Mouse (Mus musculus) left cerebral cortex, postnatal 14 days (tissue): Measurements from ENCODE around the gene Aldh1a3. TPM values are rescaled to one million over a fixed set of nuclear protein-coding genes. Genes with fewer than 3 reads are reported as not detected.
A peak's percentile ranks its signal among the peaks of the same experiment; 100 is the strongest.

Experiments
- DNase-seq, 2 experiments: peaks; one replicate each; pipeline ENCODE4 v3.0.0; 2021 to 2022; ENCODE audit warnings: low spot score in 2 of 2, mixed read lengths in 1 of 2
- intact Hi-C: fragments of 180-260 bp; cut with DNase I; formaldehyde crosslinking; loops from one replicate; pipeline ENCODE4 v1.15.1; 2025
- long read RNA-seq, 2 experiments: library from polyadenylated mRNA; stranded (forward); transcript quantifications; one replicate each; pipeline ENCODE4 v2.0.0; 2021
- total RNA-seq, 2 experiments: library from RNA; stranded (reverse); gene quantifications; 2 replicates each; pipeline ENCODE4 v1.2.3; 2021

Gene Aldh1a3
- 1 to 10 TPM; 2.9 to 3.4 TPM for total RNA-seq
- long read RNA-seq, experiment 1, partial matches to known transcripts, result 1 of 4 reads
- long read RNA-seq, experiment 1, other reads (novel, unspliced or antisense), result 0 of 4 reads
- long read RNA-seq, experiment 2, partial matches to known transcripts, result 2 of 6 reads
- long read RNA-seq, experiment 2, other reads (novel, unspliced or antisense), result 0 of 6 reads

DNA sequence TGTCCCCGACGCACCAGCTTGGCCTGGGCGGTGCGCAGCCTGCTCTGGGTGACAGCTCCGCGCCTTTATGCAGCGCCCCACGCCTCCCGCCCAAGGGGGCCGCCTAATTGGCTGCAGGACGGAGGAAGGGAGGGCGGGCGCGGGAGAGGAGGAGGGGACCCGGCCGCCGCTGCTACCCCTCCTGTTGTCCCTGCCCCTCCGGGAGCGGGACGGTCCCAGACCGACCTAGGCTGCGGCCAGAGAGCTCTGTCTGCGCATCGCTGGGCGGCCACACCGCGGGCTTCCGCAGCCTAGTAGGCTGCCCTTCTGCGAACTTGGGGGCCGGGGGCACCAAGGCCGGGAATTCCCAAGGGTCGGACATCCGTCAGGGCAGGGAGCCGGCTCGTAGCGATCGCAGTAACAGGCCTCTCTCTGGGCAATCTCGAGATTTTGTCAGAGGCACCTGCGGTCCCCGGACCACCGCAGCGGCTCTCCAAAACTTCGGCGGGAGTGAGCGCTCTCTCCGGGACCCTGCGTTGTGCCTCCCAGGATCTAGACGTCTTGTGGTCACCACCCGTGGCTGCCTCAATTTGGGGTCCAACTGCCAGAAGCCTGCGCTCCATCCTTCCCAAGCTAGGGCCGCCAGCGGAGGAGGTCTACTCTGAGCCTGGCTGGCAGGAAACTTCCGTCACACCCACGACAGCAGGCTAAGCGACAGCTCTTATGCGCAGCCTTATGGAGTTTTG, at the start of gene Aldh1a3:
TSS of gene Aldh1a3 (minus strand) at position 81 of the 725 bp plus-strand sequence.
- intact Hi-C loops, result no loop called here
- DNase-seq, result peak in 1 of 2 experiments; percentile 37

DNA sequence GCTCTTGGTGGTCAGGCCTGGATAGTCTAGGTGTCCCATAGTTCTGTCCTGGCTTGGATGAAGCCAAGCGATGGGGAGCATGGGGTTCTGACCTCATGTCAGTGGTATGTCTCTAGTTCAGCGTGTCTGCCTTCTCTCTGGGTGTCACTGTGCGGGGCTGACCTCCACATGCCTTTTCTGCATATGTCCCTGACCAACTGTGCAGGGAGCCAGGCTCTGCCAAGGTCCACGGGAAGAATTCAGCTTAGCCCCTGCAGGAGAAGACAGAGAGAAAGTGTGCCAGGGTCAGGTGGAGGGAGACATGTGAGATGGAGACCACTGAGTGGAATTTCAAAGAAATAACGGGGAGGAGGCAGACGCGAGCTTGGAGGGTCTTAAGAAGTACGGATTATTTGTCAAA, 49.0 kb upstream of the Aldh1a3 start:
- DNase-seq, result no peak
- intact Hi-C loops, result no loop called here

DNA sequence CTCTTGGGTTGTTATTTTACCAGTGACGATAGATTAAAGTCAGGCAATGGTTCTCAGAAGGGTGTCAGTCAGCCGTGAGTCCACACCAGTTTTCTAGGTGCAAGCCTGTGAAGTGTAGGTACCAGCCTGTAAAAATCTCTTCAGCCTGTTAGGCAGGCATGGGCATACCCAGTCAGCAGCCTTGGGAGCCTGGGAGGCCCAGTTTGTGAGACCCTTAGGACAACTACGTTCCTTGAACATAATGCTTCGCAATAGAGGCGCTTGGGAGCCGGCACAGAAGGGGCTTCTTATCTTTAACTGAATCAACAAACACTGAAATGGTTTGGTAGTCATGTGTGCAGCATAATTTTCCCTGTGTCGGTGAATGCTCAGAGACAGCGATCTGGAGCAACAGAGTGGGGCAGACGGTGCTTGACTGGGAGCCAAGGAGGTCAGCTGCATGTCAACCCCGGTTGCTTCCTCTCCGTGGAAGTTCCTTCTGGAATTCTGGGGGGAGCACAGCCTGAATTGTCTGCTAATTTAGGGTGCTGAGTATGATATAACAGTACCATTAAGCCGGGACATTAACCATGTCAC, 44.4 kb upstream of the Aldh1a3 start:
- intact Hi-C loops, result no loop called here
- DNase-seq, result no peak

DNA sequence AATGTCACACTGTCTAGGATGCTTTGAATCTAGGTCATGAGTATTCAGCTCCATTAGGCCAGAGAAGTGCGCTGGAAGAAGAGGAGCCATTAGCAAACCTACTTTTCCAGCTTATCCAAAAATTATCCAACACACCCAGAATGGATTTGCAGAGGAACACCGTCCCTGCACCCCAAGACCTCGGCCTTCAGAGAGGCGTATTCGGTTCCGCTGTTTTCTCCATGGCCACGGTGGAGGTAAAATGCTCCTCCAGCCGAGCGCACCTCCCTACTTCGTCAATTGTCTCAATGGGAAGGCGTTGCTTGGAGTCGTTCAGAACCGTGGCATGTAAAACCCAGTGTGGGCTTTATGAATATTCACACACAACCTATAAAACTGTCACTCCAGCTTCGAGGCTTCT, 39.3 kb upstream of the Aldh1a3 start:
- DNase-seq, result no peak
- intact Hi-C loops, result no loop called here

DNA sequence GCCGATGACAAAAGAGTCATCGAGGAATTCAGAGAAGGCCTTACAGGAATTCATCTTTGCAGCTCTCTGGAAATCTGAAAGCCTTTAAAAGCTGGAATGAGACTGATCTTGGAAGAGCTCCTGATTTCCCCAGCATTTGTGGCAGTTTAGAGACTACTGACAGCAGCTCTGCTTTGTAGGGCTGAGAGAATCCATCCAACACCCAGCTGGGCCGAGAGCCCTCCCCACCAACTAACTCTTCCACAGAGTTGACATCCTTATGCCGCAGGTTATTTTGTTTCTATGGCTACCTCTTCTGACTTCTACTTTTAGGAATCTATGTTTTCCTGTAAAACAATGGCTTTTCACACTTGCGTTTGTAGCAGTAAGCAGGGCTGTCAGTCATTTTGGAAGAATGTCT, 37.9 kb upstream of the Aldh1a3 start:
- intact Hi-C loops, result no loop called here
- peak; percentile 26 to 48 for DNase-seq

DNA sequence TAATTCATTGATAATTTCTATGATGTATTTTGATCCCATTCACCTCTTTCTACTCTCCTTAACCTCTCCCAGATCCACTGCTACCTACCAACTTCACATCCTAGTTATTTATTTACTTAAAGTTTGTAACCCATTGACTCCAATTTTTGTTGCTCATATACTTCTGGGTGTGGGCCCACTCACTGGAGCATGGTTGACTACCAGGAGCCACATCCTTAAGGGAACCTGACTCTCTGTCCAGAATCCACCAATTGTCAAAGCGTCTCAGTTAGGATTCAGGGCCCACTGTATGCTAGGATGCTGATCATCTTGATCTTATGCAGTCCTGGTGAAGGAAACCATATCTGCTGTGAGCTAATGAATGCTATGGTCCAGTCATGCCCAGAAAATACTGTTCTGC, 35.8 kb upstream of the Aldh1a3 start:
- DNase-seq, result no peak
- intact Hi-C loops, result no loop called here

DNA sequence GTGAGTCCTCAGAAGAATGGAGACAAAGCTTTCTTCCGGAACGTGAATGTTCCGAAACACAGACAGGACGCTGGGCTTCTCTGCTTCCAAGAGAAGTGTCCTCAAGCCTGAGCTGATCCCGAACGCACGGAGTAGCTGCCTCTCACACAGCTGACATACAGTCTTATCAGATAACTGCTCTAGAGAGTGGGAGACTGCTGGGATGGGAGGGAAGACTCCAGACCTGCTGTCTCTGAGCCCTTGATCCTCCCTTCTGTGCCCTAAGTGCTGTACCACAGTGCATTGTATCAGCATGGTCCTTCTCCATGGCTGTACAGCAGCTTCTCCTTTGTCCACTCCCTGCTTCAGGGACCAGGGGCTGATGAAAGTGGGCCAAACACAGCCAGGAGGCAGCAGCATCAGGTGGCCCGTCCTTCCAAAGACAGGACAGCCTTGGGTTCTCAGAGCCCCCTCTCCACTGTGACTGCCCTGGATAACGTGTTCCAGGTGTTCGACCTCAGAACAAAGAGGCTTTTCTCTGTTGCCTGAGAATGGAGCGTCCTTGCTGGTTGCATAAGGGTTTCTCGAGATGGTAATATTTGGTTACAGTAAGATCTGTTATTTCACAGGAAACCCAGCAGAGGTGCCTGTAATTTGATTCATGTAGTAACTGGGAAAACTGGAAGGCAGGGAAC, 24.4 kb upstream of the Aldh1a3 start:
- DNase-seq, result no peak
- intact Hi-C loops, result no loop called here

DNA sequence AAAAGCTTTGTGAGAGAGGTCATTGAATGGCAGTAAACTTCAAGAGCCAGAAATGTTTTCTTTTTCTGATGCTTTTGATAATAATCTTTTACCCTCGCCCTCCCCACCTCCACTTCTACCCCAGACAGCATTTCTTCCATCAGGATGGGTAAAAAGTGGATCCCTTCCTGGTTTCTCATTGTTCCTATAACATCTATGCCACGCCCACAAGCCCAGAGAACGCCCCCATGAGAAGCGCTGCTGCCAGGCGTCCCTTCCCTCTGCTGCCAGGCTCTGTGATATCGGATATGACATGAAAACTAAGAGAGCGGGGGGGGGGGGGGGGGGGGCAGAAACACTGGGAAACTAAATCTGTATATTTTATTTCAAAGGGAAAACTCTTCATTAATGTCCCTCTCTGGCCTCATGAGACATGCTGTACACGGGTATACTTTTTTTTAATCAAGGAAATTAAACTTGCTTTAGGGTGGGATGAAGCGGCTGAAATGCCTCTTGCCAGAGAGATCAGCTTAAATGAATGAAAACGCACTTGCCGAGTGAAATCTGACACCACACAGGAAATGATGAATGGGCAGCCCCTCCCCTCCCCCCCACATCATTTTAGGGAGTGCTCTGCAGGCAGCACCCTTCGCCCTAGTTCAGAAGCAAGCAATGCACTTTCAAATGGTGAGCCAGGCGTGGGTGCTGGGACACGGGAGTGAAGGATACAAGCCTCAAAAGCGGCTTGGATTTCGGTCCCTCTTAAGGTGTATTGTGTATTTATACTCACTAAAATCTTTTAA, 22.8 kb upstream of the Aldh1a3 start:
- intact Hi-C loops, result no loop called here
- DNase-seq, result no peak

DNA sequence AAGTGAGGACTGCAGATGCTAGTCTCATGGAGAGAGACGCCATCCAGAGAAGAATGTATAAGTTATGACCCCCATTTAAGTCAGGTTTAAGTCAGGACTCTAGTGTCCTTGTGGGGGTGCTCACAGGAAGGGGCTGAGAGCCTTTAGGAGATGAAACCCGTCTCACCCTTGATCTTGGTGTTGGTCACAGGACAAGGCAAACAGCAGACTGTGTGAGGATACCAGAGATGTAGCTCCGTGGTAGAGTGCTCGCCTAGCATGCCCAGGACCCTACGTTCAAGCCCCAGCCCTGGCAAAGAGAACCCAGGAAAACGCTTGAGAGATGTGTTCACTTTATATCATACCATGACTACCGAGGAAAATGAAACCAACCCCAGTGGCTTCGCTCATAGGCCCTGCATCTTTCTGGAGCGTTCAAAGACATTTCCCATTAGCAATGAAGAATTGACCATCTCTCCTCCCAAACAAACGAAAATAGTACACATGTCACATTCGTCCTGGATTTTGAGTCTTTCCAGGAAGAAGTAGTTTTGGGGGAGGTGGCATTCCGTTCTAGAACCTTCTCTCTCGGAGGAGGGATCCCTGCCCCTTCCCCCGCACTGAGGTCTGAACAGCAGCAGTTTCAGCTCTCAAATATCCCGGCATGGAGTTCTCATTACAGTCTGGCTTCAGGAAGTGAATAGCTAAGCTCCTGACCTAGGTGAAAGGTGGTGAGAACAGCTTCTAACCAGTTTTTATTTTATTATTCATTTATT, 21.6 kb upstream of the Aldh1a3 start:
- intact Hi-C loops, result no loop called here
- no peak for DNase-seq

DNA sequence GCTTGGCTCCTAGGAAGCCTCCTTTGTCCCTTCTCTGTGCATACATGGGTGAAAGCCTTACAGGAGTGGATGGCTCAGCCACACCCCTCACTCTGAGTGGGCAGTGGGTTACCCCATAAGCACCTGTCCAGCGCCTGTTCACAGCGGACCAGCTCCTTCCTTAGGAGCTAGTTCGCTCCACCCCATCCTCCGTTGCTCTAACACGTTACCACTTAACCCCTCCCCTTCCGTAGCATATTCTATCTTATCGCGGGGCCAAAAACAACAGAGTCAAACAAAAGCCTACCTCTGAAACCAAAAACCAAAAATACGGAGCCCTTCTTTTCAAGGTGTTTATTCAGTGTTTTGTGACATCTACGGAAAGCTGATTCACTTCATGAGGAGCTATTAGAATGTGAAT, 21.0 kb upstream of the Aldh1a3 start:
- intact Hi-C loops, result no loop called here
- DNase-seq, result no peak

DNA sequence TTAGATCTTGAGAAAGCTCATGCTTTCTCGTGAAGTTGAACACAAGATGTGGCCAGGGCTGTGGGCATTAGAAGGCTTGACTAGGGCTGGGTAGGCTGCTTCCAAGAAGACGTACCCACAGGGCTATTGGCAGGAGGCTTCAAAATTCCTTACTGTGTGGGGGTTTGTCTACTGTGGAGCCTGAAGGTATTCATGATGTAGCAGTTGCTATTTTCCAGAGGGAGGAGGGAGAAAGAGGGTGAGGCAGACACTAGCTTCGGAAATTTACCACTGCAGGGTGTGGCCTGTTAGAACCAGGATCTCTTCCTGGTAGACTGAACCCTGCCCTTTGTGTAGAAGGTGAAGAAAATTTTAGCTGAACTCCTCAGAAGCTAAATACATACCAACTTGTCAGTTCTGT, 19.5 kb upstream of the Aldh1a3 start:
- intact Hi-C loops, result no loop called here
- DNase-seq, result no peak

DNA sequence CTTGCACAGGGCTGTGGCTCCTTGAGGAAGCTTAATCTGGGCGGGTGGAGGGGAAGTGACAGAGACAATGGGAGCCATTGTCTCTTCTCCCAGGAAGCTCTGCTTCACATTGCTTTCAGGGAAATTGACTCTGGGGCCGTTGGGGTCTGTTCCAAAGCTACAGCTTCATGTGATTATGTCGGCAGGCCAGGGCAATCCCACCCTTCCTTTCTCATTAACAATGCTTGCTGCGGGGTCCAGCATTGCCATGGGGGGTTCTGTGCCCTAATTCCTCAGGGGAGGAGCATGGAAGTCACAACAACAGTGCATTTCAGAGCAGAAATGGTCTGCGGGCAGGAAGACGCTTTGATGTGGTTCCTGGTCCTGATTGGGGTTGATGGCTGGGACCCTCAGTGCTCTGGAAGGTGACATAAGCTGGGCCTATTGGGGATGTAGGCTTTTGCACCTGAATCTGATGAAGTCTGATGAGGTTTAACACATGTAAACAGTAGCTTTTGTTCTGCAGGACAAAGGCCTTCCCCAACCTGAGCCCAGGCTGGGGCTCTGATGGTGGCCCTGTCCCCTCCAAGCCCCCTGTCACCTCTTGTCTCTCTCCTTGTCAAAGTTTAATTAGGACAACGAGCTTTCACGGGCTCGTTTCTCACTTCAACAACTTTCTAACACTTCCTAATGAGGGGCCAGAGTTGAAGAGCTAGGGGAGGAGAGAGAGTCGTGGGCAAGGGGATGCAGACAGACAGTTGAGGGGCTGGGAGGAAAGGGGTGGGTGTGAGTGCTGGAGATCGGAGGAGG, 18.0 kb upstream of the Aldh1a3 start:
- intact Hi-C loops, result no loop called here
- DNase-seq, result no peak

DNA sequence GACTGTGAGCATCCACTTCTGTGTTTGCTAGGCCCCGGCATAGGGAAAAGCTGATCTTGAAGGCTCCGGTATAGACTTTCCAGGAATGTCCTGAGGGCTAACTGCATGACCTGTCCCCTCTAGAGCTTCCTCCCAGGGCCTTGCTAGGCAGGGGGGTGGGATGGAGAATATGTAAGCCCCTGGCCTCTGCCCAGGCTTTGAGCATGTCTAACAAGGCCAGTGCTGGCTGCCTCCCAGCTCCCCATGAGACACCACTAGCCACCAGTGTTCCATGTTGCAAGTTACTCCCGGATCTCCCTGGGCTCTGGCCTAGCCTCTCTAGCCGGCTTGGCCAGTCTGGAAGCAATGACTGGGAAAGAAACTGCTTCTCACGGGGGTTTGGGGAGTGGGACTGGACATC, 17.4 kb upstream of the Aldh1a3 start:
- intact Hi-C loops, result no loop called here

DNA sequence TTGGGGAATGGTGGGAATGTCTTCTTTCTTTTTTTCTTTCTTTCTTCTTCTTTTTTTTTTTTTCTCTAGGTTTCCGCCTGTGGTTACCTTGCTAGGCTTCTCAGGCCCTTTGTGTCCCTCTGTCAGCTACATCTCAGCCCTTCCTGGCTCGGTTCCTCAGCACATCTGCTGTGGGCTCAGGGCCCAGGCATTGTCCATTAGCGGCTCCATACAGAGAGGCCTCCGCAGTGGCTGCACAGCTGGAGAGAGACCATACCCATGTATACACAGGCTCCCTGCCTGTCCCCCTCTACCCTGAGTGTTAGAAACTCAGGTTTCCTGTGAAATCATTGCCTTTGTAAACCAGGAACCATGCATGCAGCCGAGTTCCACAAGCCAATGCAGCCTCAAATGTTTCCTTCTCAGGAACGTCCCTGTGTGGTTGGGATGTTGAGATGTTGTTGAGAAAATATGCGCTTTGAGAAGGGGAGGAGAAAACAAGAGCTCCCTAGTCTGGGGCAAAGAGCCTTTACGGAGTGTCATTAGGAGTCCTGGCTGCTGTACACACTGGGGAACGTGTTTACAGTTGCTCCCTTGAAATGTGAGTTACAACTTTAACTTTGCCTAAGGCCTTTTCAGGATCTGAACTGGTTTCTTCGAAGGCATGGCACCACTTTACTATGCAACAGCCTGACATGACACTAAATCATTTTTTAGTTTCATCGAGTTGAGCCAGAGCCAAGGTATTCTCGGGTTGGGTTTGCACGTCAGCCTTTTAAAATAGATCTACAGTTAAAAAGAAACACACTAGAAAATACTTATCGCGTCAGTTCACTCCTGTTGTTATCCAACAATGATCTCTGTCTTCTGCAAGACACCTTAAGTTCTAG, 15.4 kb upstream of the Aldh1a3 start:
- DNase-seq, result peak in 1 of 2 experiments; percentile 13
- intact Hi-C loops, result no loop called here

More for the DNA sequence above, 17.4 kb upstream of the Aldh1a3 start:
- no peak for DNase-seq

DNA sequence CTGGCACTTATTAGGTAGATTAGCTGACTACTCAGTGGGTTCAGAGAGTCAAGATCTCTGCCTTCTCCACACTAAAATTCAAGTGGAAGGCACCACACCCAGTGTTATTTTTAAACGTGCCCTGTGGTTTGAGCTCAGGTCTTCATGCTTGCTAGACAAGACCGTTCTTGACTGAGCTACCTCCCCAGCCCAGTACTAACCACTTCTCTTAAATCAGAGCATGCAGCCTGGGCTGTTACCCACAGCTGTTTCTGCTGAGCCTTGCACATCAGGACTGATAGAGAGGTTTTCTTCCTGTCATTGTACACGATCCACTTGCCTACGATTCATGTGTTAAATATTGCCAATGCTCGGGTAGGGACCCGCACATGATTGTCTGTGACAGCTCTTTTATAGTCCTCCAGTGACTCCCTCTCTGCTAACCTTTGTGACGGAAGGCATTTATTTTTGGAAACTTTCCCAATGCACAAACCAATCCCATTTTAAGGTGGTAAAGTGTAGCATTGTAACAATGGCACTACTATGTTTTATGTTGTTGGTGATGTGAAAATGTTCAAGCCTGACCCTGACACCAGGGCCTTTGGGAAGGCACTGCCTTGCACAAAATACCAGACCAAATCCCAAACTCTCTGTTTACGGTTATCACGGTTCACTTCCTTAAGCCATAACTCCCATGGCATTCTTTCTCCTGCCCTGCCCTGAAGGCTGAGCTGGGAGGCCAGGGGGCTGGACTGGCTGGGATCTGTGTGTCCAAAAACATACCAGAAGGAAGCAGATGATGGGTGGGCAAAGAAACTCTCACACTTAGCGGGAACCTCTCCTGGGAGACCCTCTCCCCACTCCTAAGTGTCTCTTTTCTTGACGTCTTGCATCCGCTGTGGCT, 11.7 kb upstream of the Aldh1a3 start:
- no peak for DNase-seq
- intact Hi-C loops, result no loop called here

DNA sequence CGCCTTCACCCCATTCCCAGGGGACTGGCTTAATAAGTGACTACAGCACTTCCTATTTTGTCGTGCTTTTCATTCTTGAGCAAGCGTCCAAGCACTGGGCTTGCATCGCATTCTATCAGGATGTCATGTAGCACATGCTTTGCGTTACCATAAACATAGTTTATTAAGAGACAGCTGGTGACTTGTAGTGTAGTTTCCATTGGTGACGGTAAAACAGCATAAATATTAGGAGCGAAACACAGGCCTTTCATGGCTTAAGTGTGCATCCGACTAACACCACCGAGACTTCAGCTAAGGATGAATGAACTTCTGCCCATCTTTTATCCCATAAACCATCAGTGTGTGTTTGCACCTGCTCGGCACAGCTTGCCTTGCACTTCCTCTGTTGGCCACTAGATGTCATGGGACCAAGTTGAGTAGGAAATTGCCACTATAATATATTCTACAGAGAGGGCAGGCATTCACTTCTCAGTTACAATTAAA, 7.2 kb upstream of the Aldh1a3 start:
- intact Hi-C loops, result loop anchor here (2.0 kb wide), 1 partner anchor 226 kb away; no protein-coding TSS in a partner anchor
- peak; percentile 81 to 83 for DNase-seq
